Mouse (Mus musculus): ENCODE measurements at regions not wholly inside any gene's neighbourhood (a gene's known extent, or its start where the extent isn't known, plus 50 kb on each side); places are given as distances from the start of the nearest gene placed in this dataset.

DNA sequence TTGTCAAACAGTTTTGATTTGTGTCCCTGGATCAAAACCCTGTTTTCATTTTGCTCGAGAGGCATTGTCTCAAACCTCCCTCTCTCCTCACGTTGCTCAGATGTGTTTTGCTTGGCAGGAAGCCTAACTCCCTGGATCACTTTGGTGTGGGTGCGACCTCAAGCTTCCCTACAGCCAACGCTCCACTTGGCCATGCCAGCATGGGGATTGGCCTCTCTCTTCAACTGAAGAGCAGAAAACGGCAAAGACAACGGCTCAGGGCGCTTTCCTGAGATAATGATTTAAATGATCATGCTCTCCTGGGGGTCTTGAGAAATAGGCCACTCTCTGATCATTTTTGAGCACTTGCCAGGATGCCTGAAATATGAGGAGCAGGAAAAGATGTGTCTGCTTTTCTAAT is 730.1 kb downstream of the Slc4a3 start:
- no peak for TF ChIP-seq CHD1 (IDR thresholded peaks at IDR 0.05; ENCODE audit: low read depth, low read length)
- TF ChIP-seq CTCF (conservative IDR thresholded peaks at IDR 0.05 in 1 of 2, IDR thresholded peaks at IDR 0.05 in 1 of 2; ENCODE audit: low read depth in 2 of 2, low read length in 2 of 2) = no peak
- no peak for TF ChIP-seq POLR2A (IDR thresholded peaks at IDR 0.05; ENCODE audit: low read depth, low read length)
- no peak for TF ChIP-seq MAFK (IDR thresholded peaks at IDR 0.05; ENCODE audit: insufficient replicate concordance, low read length)
- TF ChIP-seq MEF2A (IDR thresholded peaks at IDR 0.05; ENCODE audit: borderline replicate concordance, low read depth, low read length) = no peak
- no peak for TF ChIP-seq MXI1 (IDR thresholded peaks at IDR 0.05; ENCODE audit: low read depth, low read length)
- TF ChIP-seq CHD2 (IDR thresholded peaks at IDR 0.05; ENCODE audit: low read length) = no peak
- TF ChIP-seq JUND (conservative IDR thresholded peaks at IDR 0.05; ENCODE audit: low read depth, low read length) = no peak
- no peak for TF ChIP-seq JUN (IDR thresholded peaks at IDR 0.05; ENCODE audit: insufficient read depth, low read depth, low read length)
- TF ChIP-seq ZNF384 (IDR thresholded peaks at IDR 0.05; ENCODE audit: low read depth, low read length) = no peak
- TF ChIP-seq HCFC1 (IDR thresholded peaks at IDR 0.05; ENCODE audit: low read depth, low read length) = no peak

Data from CH12.LX (cell line).